ENCODE assay signal across 10 mouse cellular contexts in genomic region chr8:111079861-111080271, GRCm38 (mm10). TPM values are rescaled to one million over a fixed set of nuclear protein-coding genes. Genes with fewer than 3 reads are reported as not detected.
DNase-seq lines count a peak whose midpoint lies in the region; ATAC-seq lines count a peak whose summit lies in the region.
"Had no signal": no experiment of that assay in that cellular context is flagged by ENCODE, and none has a peak within 500 bp of the region (broad histone marks: within the 10 kb centered on the region; RNA-seq: fewer than 3 reads in every experiment).

No protein-coding gene starts in this region.

- no peaks in the 10 kb centered on the region; the same call in none of the 2 replicates for H3K27me3 ChIP-seq in liver, embryonic 16.5 days (ENCODE audit: control insufficient read depth, insufficient read depth, low read depth, low read length)
- H3K27me3 ChIP-seq: limb, embryonic 15.5 days had no signal

- H3K4me1 ChIP-seq in liver, embryonic 16.5 days (ENCODE audit: control insufficient read depth, low read depth, low read length) = no peaks in the 10 kb centered on the region
- H3K4me1 ChIP-seq: limb, embryonic 15.5 days had no signal

- no peak for DNase-seq in liver
- DNase-seq in adrenal gland, postnatal 25 days = peak; percentile 34
- peak; percentile 54 for DNase-seq in kidney, adult 11 months
- DNase-seq in T-cell, adult 2 months (ENCODE audit: low spot score) = no peak
- DNase-seq in thymus, postnatal 25 days = no peak

- WGBS in liver, embryonic 16.5 days (ENCODE audit: insufficient replicate concordance) = 35% methylated on average over 6 of the region's 6 CpGs

- H3K4me2 ChIP-seq in liver, embryonic 16.5 days (ENCODE audit: low read depth, low read length) = no peak overlapping the region
- H3K4me2 ChIP-seq: limb, embryonic 15.5 days had no signal

- no peak overlapping the region for H3K27ac ChIP-seq in liver, embryonic 16.5 days (ENCODE audit: low read length)
- H3K27ac ChIP-seq: limb, embryonic 15.5 days had no signal

- no peak overlapping the region for H3K4me3 ChIP-seq in liver, embryonic 16.5 days (ENCODE audit: low read depth, low read length)
- H3K4me3 ChIP-seq: limb, embryonic 15.5 days had no signal

- ATAC-seq in liver, embryonic 16.5 days (ENCODE audit: low read depth) = 0 out of 2 replicates have a peak, but pooled peaks have one; percentile 19
- peak; percentile 60; the same call in 1 of the 2 replicates for ATAC-seq in megakaryocyte progenitor cell, adult 5-6 weeks (replicated peaks; ENCODE audit: poor library complexity)
- ATAC-seq in activated CD4-positive, CD25-positive, alpha-beta regulatory T cell, adult 4 months = no peak

- H3K9me3 ChIP-seq in liver, embryonic 16.5 days (replicated peaks; ENCODE audit: control insufficient read depth, low read length) = no peaks in the 10 kb centered on the region
- H3K9me3 ChIP-seq: limb, embryonic 15.5 days had no signal

- H3K36me3 ChIP-seq in liver, embryonic 16.5 days (ENCODE audit: control insufficient read depth, insufficient read depth) = no peaks in the 10 kb centered on the region
- H3K36me3 ChIP-seq: limb, embryonic 15.5 days had no signal

- no peak overlapping the region for H3K9ac ChIP-seq in liver, embryonic 16.5 days (ENCODE audit: low read depth, low read length)
- H3K9ac ChIP-seq: limb, embryonic 15.5 days had no signal

RNA-seq across cellular contexts. Expression of gene Clec18a, which starts 12.4 kb away (rescaled TPM):
- not detected in 2 replicates for polyA plus RNA-seq in liver, embryonic 16.5 days (2015; fragmentation: Nextera tagmentation; extraction: Ambion mirVana)
- not detected in 2 replicates for total RNA-seq in adrenal gland, postnatal 25 days (2021)
- not detected in 2 replicates for total RNA-seq in megakaryocyte progenitor cell, adult 5-6 weeks (2015)
- total RNA-seq in megakaryocyte progenitor cell, adult 5-6 weeks (2017) = not detected in 2 replicates
- polyA plus RNA-seq in activated CD4-positive, CD25-positive, alpha-beta regulatory T cell, adult 4 months (2017; shearing (Covaris generic)) = not detected
- polyA plus RNA-seq: limb, embryonic 15.5 days; urinary bladder, adult 2 months had no signal

RNA-seq across cellular contexts. Expression of gene Pdpr, which starts 14.6 kb away (rescaled TPM):
- polyA plus RNA-seq in liver, embryonic 16.5 days (2015; fragmentation: Nextera tagmentation; extraction: Ambion mirVana) = 2.5 and 2.9 TPM in 2 replicates
- total RNA-seq in adrenal gland, postnatal 25 days (2021) = 33.4 and 43.5 TPM in 2 replicates
- 9.7 and 10.7 TPM in 2 replicates for total RNA-seq in megakaryocyte progenitor cell, adult 5-6 weeks (2015)
- 15.0 and 22.2 TPM in 2 replicates for total RNA-seq in megakaryocyte progenitor cell, adult 5-6 weeks (2017)
- polyA plus RNA-seq in activated CD4-positive, CD25-positive, alpha-beta regulatory T cell, adult 4 months (2017; shearing (Covaris generic)) = 1 to 10 TPM; 8.0 to 8.6 TPM

RNA-seq across cellular contexts. Expression of gene Exosc6, which starts 23.7 kb away (rescaled TPM):
- polyA plus RNA-seq in liver, embryonic 16.5 days (2015; fragmentation: Nextera tagmentation; extraction: Ambion mirVana) = not detected in 2 replicates
- not detected in 2 replicates for total RNA-seq in adrenal gland, postnatal 25 days (2021)
- 21.2 and 23.0 TPM in 2 replicates for total RNA-seq in megakaryocyte progenitor cell, adult 5-6 weeks (2015)
- 33.2 and 37.7 TPM in 2 replicates for total RNA-seq in megakaryocyte progenitor cell, adult 5-6 weeks (2017)
- polyA plus RNA-seq in activated CD4-positive, CD25-positive, alpha-beta regulatory T cell, adult 4 months (2017; shearing (Covaris generic)) = not detected
- polyA plus RNA-seq: urinary bladder, adult 2 months had no signal

RNA-seq across cellular contexts. Expression of gene Aars, which starts 46.9 kb away (rescaled TPM):
- 49.9 and 51.8 TPM in 2 replicates for polyA plus RNA-seq in liver, embryonic 16.5 days (2015; fragmentation: Nextera tagmentation; extraction: Ambion mirVana)
- 163 and 173 TPM in 2 replicates for total RNA-seq in adrenal gland, postnatal 25 days (2021)
- 12.8 and 15.5 TPM in 2 replicates for total RNA-seq in megakaryocyte progenitor cell, adult 5-6 weeks (2015)
- 38.3 and 47.6 TPM in 2 replicates for total RNA-seq in megakaryocyte progenitor cell, adult 5-6 weeks (2017)
- 10 to 100 TPM; 14.0 to 20.3 TPM for polyA plus RNA-seq in activated CD4-positive, CD25-positive, alpha-beta regulatory T cell, adult 4 months (2017; shearing (Covaris generic))

RNA-seq across cellular contexts. Expression of gene Ddx19b, which starts 48.3 kb away (rescaled TPM):
- 2.6 and 2.7 TPM in 2 replicates for polyA plus RNA-seq in liver, embryonic 16.5 days (2015; fragmentation: Nextera tagmentation; extraction: Ambion mirVana)
- total RNA-seq in adrenal gland, postnatal 25 days (2021) = 9.3 and 12.4 TPM in 2 replicates
- total RNA-seq in megakaryocyte progenitor cell, adult 5-6 weeks (2015) = 5.8 and 7.0 TPM in 2 replicates
- total RNA-seq in megakaryocyte progenitor cell, adult 5-6 weeks (2017) = 14.0 and 14.9 TPM in 2 replicates
- polyA plus RNA-seq in activated CD4-positive, CD25-positive, alpha-beta regulatory T cell, adult 4 months (2017; shearing (Covaris generic)) = 1 to 10 TPM; 6.5 to 8.2 TPM

Comparison
In these comparisons a context has a peak if more than half of its experiments do, and no peak if none do; other contexts are left out.
1. DNase-seq: peak in adrenal gland, postnatal 25 days (single experiment) and kidney, adult 11 months (single experiment); none in liver (single experiment), T-cell, adult 2 months (single experiment) and thymus, postnatal 25 days (single experiment).
2. RNA of gene Exosc6, which starts 23.7 kb away (total RNA-seq): 21.2 to 37.7 TPM in megakaryocyte progenitor cell, adult 5-6 weeks; not detected in adrenal gland, postnatal 25 days; every median in the first group is over 10 times any median in the second.